Mouse (Mus musculus) lung, postnatal 25 days (tissue): ENCODE measurements around the gene Rad51c.
A peak's percentile ranks its signal among the peaks of the same experiment; 100 is the strongest.
"Not testable (repeated sequence)": the region's sequence is repeated elsewhere in the genome, so short reads cannot be mapped to it uniquely, and the experiment has no call there.

Experiments
- DNase-seq: peaks from one replicate; pipeline ENCODE4 v3.0.0; 2022; ENCODE audit warnings: low spot score

Rad51c gene

DNA sequence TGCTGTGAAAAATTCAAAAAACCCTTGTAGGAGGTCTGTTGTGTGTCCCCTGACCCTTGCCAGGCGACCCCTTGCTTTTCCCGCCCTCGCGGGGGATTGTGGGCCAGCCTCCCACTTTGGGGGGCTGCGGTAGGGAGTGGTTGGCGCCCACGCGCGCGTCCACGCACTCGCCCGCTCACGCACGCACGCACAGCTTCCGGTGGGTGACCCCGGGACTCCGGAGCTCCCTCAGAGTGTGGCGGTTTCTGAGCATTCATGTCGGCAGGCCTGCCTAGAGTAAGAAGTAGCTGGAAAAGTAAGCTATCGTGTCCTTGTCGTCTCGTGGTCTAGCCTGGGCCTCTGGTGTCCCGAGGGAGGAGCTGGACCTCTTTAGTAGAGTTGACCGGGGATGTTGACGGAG, at the start of gene Rad51c, which contains the start of gene Tex14:
Gene Rad51c (minus strand): TSS at position 79 of the 400 bp plus-strand sequence.
Gene Tex14 (plus strand): TSS at position 190 of the 400 bp plus-strand sequence.
- no peak for DNase-seq

DNA sequence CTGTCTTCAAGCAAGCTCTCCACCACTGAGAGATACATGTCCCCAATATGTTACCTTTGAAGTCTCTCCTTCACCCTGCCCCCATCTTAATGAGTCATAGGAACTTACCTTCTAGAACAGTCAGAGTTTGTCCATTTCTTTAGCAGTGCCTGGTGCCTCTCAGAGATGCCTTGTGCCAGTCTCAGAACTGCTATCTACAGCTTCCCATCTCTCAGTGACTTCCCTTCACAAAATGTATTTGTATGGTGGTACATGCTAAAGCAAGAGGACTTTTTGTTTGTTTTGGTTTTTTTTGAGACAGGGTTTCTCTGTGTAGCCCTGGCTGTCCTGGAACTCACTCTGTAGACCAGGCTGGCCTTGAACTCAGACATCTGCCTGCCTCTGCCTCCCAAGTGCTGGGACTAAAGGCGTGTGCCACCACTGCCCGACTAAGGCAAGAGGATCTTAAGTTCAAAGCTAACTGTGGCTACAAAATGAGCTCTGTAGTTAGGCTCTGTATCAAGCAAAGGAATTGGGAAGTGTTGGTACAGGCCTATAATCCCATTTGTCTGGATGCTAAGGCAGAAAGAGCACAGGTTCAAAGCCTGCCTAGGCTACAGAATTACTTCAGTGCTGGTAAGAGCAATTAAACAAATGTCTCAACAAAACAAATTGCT, 49.4 kb upstream of the Rad51c start:
- DNase-seq: no peak

DNA sequence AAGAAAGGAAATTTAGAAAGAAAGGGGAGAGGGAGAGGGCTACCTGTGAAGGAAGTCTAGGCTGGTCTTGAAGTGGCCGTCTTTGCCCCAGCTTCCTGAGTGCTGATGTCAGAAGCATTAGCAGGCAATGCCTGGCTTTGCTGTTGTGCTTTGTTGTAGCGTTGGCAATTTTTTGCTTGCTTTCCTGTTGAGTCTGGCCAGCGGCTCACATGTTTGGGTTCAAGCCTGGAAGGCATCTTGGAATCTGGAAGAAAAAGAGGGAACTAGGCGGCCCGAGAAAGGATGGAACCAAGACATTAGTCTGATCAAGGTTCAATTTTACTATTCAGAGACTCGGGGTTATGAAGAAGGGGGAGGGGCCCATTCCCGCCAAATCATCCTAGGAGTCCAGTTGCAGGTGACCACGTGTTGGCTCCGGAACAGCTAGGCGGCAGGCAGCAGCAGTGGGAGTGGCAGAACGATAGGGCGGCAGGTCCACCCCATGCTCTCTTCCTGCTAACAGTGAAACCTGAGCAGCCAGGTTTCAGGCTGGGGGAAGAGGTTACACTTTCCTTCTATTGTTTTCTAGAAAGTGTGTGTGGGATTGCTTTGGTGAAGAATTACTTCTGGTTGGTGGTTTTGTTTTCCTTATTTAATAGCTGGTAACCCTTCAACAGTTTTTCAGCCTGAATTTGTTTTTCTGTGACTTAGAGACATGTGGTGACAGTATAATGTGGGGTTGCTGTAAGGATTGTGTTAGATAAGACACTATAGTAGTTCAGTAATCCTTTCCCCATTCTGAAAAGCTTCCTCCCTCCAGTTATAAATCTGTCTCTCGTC, 48.7 kb upstream of the Rad51c start:
- DNase-seq: peak; percentile 36

DNA sequence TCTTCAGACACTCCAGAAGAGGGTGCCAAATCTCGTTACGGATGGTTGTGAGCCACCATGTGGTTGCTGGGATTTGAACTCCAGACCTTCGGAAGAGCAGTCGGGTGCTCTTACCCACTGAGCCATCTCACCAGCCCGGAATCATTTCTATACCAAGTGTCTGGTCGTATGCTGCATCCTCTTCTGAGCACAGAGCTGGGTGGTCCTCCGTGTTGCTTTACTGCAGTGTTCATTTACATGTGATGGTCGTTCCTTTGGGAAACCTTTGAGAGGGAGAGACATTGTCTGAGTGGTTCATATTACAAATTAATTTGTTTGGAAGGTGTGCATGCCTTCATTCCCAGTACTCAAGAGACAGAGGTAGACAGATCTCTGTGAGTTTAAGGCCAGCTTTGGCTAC, 48.0 kb upstream of the Rad51c start:
- not testable (repeated sequence) for DNase-seq

DNA sequence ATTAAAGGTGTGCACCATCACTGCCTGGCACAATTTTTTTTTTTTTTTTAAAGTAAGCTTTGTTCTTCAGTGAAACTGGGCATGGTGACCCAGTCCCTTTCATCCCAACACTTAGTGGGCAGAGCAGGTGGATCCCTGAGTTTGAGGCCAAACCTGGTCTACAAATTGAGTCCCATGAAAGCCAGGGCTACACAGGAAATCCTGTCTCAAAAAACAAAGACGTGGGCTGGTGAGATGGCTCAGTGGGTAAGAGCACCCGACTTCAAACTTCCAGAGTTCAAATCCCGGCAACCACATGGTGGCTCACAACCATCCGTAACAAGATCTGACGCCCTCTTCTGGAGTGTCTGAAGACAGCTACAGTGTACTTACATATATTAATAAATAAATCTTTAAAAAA, 45.1 kb upstream of the Rad51c start:
- DNase-seq: not testable (repeated sequence)

DNA sequence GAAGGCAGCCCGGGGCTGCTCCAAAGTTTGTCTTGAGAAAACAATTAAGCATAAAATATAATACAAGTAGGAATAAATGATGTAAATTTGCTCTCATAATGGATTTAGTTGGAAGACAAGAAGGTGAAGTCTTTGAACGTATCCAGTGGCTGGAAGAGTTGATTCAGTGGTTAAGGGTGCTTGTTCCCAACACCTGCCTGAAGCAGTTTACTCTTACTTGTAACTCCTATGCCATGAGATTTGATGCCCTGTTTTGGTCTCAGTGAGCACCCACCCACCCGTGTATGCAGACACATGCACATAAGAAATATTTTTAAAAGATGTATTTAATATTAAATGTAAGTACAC, 44.4 kb upstream of the Rad51c start:
- no peak for DNase-seq

DNA sequence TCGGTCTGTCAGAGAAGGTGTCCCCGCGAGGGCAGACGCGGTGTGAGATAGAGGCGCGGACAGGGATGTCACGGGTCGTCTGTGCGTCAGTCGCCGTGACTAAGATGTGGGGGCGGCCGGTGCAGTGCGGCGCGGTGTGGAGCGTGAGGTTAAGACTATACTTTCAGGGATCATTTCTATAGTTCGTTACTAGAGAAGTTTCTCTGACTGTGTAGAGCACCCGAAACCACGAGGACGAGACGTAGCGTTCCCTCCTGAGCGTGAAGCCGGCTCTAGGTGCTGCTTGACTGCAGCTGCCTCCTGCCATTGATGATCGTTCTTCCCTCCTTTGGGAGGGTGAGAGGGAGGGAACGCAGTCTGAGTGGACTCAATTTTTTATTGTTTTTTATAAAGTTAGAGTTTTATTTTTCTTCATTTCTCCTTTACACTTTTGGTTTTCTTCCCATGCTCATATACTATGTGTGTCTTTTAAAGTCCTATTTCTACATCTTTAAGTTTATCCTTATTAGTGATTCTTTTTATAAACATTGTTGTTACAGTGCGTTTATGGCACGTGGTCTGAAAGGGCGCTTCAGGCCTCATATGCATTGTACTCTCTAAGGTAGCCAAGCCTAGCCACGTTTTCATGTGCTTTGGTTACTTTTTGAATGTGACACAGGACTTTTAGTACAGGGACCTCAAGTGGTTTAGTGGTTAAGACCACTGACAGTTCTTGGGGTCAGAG, 43.9 kb upstream of the Rad51c start:
- DNase-seq: peak; percentile 56

DNA sequence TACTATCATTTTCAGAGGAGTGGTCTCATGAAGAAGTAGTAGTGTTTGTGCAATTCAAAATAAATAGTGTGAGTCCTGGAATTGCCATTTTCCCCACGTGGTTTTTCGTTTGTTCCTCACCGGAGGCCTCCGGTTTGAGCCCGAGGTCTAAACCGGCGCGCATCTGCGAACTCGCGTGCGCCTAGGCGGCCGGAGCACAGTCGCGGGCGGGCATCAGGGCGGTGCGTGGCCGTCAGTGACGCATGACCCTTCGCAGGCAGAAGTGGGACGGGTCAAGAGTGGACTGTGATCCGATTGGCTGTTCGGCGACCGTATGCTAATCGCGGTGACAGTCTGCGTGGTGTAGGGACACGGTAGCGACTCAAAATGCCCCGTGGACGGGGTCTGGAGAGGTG, 43.3 kb upstream of the Rad51c start:
- peak; percentile 98 for DNase-seq

DNA sequence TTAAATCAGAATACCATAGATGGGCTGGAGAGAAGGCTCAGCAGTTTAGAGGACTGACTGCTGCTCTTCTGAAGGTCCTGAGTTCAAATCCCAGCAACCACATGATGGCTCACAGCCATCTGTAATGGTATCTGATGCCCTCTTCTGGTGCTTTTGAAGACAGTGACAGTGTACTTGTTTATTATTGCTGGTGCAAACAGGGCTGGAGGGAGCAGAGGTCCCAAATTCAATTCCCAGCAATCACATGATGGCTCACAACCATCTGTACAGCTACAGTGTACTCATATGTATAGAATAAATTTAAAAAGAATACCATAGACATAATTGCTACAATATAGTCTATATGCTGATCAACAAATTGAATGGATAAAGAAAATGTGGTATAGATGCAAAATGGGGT, 42.7 kb upstream of the Rad51c start:
- no peak for DNase-seq

DNA sequence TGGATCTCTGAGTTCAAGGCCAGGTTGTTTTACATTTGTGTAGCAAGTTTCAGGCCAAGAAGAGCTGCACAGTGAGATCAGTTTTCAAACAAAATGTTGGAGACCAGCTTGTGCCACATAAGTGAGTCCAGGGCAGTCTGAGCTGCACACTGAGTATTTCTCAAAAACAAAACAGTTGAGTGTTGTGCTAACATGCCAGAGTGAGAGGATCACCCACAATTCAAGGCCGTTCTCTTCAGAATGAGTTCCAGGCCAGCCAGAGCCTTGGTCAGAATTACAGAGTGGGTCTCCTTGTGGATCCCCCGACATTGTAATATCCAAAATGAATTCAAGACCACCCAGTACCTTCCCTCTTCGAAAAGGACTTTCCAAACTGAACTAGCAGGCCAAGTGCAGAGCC, 41.4 kb upstream of the Rad51c start:
- DNase-seq: no peak

DNA sequence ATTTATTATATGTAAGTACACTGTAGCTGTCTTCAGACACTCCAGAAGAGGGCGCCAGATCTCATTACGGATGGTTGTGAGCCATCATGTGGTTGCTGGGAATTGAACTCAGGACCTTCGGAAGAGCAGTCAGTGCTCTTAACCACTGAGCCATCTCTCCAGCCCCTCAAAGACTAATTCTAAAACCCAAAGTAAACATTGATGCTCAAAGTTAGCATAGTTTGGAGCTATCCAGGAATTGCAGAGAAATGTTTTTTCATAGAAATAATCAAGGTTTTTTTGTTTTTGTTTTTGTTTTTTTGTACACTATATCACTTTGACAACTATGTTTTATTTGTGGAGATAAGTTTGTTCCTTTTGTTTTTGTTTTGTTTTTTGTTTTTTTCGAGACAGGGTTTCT, 40.8 kb upstream of the Rad51c start:
- not testable (repeated sequence) for DNase-seq

DNA sequence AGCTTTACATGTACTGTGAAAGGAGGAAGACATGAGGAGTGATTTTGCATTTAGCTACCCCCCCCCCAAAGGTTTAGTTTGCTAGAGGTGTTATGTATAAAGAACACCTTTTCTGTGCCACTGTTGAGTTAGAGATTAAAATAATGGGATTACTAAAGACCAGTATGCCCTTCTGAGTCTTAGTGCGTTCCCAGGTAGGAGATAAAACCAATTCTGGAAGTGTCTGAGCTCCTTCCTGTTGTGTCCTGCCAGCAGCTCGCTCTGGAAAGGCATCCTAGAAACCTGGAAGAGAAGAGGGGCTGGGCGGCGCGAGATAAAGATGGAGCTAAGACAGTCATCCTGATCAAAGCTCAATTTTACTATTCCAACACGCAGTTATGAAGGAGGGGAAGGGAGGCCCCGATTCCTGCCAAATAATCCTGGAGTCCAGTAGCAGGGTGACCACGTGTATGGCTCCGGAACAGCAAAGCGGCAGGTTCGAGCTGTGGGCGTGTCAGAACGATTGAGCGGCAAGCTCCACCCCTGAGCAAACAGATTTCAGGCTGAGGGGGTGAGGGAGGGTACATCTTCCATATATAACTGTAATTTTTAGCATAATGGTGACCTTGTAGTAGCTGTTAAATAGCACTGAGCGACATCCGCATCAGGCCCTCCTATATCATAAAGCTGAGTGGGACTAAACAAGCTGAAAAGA, 40.1 kb upstream of the Rad51c start:
- DNase-seq: no peak

DNA sequence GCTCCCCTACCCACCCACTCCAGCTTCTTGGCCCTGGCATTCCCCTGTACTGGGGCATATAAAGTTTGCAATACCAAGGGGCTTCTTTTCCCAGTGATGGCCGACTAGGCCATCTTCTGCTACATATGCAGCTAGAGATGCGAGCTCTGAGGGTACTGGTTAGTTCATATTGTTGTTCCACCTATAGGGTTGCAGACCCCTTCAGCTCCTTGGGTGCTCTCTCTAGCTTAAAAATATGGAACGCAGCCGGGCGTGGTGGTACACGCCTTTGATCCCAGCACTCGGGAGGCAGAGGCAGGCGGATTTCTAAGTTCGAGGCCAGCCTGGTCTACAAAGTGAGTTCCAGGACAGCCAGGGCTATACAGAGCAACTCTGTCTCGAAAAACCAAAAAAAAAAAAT, 39.3 kb upstream of the Rad51c start:
- DNase-seq: not testable (repeated sequence)

DNA sequence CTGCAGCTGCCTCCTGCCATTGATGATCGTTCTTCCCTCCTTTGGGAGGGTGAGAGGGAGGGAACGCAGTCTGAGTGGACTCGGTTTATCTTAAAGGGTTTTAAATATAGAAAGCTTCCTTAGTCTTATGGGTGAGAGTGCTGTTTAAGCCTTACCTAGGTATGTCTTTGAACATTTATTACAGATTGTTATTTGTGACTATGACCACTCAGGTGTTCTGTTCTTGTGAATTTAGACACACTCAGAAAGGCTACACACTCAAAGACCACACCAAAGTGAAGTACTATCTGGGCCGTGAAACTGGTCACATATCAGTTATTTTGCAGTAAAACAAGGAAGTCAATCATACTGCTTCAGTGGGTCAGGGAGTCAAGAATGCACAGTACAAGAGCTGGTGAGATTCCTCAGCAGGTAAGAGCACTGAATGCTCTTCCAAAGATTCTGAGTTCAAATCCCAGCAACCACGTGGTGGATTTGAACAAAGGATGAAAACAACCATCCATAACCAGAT, 38.7 kb upstream of the Rad51c start:
- peak; percentile 76 for DNase-seq

DNA sequence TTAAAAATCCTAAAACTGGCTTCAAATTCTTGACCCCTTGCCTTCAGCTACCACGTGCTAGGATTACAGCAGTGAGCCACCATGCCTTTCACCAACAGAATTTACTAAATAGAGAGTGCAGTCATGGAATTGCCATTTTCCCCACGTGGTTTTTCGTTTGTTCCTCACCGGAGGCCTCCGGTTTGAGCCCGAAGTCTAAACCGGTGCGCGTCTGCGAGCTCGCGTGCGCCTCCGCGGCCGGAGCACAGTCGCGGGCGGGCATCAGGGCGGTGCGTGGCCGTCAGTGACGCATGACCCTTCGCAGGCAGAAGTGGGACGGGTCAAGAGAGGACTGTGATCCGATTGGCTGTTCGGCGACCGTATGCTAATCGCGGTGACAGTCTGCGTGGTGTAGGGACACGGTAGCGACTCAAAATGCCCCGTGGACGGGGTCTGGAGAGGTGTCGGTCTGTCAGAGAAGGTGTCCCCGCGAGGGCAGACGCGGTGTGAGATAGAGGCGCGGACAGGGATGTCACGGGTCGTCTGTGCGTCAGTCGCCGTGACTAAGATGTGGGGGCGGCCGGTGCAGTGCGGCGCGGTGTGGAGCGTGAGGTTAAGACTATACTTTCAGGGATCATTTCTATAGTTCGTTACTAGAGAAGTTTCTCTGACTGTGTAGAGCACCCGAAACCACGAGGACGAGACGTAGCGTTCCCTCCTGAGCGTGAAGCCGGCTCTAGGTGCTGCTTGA, 38.1 kb upstream of the Rad51c start:
- peak; percentile 85 for DNase-seq

DNA sequence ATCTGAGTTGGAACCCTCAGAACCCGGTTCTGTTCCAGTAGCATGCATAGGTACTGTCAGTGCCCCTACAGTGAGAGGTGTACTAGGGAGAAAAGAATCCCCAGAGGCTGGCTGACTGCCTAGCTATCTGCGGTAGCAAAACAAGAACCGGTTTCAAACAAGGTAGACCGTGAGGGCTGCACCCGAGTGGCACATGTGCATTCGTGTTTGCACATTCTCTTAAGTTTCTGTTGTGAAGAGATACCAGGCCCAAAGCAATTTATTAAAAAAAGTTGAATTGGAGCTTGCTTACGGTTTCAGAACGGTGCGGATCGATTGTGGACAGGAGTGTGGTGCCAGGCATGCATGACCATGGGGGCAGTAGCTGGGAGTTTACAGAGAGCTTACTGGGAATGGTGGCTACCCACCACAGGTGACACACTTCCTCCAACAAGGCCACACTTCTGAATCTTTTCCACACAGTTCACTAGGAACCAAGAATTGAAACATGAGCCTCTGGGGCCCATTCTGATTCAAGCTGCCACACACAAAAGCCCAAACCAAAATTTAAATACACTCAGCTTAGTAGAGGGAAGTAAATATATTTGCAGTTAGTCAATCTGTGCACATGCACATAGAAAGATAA, 35.2 kb upstream of the Rad51c start:
- DNase-seq: no peak

DNA sequence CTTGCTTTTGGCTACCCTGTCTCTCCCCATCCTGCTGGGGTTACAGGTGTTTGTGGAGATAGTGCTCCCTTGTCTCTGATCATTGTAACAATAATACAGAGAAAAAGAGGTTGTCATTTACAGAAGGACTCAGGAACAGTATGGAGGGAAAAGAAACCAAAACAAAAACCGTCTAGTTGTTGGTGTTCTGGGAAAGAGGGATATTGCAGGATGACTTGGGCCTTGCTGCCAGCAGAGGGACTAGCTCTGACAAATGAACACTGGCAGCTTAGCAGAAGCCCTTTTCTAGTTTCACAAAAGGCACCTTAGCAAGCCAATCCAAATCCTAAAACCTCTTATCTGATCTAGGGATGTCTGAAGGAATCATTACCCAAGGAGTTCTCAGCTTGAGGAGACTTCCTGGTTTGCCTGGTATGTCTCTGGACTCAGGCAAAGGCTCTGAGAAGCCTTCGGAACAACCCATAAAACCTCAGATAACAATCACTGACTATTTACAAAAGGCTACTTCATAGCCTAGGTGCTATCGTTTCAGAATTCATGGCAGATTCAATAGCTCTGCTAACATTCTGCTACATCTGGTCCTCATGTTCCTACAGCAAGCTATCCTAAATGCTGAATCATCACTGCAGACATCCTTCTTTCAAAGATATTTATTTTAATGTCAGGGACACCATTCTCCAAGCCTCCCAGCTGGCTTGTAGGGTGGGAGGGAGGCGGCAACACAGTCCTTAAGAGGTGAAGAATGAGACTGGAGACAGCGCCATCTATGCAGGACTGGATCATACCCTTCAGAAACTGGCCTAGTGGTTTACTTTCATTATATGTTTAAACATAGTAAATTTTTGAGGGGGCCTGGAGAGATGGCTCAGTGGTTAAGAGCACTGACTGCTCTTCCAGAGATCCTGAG, 31.8 kb upstream of the Rad51c start:
- DNase-seq: no peak

DNA sequence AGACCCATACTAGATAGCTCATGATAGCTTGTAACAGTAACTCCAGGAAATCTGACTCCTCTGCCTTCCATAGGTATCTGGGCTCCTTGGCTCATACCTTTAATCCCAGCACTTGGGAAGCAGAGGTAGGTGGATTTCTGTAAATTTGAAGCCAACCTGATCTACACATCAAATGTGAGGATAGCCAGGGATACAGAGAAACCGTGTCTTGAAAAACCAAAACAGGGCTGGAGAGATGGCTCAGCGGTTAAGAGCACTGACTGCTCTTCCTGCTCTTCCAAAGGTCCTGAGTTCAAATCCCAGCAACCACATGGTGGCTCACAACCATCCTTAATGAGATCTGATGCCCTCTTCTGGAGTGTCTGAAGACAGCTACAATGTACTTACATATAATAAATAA, 30.4 kb upstream of the Rad51c start:
- DNase-seq: not testable (repeated sequence)

DNA sequence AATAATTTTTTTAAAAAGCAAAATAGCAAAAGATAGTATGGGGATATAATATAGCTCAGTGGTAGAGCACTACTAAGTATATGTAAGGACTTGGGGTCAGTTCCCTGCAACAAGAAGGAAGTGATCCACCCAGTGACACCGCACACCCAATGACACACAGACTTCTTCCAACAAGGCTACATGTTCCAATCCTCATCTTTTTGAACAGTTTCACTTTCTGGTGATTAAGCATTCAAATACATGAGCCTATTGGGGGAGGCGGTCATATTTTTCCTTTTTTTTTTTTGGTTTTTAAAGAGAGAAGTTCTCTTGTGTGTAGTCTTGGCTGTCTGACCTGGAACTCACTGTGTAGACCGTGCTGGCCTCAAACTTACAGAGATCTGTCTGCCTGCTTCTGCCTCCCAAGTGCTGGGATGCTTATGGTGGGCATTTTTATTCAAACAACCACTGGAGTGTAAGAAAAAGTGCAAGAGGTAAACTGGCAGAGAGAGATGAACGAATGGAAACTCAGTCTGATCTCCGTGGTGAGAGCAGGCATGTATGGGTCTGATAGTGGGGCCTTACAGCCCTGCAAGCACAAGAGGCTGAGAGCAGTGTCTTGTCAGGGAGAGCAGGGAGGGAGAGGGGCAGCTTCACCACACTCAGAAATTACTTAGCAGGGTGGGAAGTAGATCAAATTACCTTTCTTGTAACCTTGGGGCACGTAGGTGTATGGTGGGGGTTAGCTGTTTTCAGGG, 28.3 kb upstream of the Rad51c start:
- DNase-seq: no peak
